Mouse (Mus musculus) liver, embryonic 11.5 days (tissue): Measurements from ENCODE around the gene Ccdc150. TPM values are rescaled to one million over a fixed set of nuclear protein-coding genes. Genes with fewer than 3 reads are reported as not detected.

ENCODE experiments used
- polyA plus RNA-seq: library from polyadenylated mRNA; unstranded; fragments of >200 nt; fragmentation: Nextera tagmentation; extraction: Ambion mirVana; gene quantifications from 2 replicates; pipeline ENCODE4 v1.2.1, GENCODE M21; 2014

Ccdc150 gene
- polyA plus RNA-seq, 1 experiment from 2014 or later = 0.52 TPM

Other genes starting within 250 kb of the Ccdc150 start
- 1.8 TPM in 2 replicates for gene Hecw2, start 55.5 kb upstream of the Ccdc150 start, polyA plus RNA-seq
- 21.7 and 23.7 TPM in 2 replicates for gene Gtf3c3, start 188.3 kb downstream of the Ccdc150 start, polyA plus RNA-seq